Mouse (Mus musculus): ENCODE measurements at regions not wholly inside any gene's neighbourhood (a gene's known extent, or its start where the extent isn't known, plus 50 kb on each side); places are given as distances from the start of the nearest gene placed in this dataset.

DNA sequence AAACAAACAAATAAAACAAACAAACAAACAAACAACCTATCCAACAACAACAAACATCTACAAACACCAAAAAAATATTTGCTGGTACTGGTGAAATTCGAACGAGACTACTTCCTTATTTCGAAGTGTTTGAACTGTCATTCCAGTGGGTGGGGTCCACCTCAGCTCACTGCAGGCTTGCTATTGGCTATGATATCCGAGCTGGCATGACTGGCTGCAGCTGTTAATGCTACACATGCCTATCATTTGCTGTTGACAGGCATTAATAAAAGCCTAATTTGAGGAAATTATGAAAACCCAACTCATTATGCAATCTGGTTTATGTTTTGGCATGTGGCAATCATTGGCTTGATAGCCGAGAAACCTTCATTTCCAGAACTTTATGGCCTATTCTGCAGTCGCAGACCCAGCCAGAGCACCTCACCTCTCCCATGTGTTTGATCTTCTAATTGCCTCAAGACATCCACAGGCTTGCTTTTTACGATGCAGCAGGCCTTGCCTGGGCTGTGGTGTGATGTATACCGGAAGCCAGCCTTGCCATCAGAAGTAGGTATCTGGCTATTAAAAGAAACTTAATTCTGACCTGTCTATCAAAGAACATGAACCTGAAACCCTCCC lies 283.3 kb upstream of the Nr2f2 start:
- no peak for TF ChIP-seq MAFK (IDR thresholded peaks at IDR 0.05; ENCODE audit: insufficient read depth, low read depth, low read length)
- TF ChIP-seq HCFC1 (IDR thresholded peaks at IDR 0.05; ENCODE audit: borderline replicate concordance, insufficient read depth, low read length): no peak
